Mouse (Mus musculus): ENCODE measurements around the gene Klhl13. TPM values are rescaled to one million over a fixed set of nuclear protein-coding genes. Genes with fewer than 3 reads are reported as not detected.

Klhl13 gene
- 78.1 and 83.8 TPM in 2 replicates for polyA plus RNA-seq (2012; rRNA removed)

DNA sequence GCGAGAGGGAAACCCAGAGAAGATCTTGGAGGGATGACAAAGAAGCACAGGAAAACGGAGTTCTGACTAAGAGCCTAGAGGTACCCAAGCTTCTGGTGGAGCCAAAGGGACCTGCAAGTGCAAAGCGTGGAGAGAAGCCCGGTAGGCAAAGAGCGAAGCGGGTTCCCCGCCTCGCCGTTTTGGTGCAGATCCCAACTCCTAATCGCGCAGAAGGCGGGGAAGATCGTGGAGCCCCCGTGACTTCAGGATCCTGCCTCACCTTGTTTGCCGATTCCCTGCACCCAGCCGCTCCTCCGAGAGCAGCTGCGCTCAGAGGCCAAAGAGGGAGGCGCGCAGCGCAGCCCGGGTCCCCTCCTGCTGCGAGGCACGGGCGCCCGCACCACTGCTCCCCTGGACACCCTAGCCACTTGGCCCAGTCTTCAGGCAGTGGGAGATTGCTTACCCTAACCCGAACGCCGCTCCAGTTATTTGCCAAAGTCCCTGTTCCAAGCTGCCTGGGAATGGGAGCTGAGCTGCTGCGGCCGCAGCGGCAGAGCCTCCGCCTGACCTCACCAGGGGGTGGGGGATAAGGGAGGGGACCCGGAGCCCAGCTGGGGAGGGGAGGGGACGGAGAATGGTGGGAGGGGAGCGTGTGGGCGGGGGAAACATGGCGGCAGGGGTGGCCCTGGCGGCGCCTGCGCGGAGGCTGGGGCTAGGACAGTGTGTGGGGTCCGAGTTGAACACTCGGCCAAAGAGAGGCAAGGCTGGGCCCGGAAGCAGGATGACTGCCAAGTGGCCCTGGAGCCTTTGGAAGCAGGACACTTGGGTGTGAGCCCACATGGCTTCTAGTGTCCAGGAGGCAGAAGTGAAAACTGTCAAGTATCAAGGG, at the start of gene Klhl13:
Gene Klhl13 (minus strand): TSS at position 569 of the 868 bp plus-strand sequence.

